Mouse (Mus musculus) lung, embryonic 15.5 days (tissue): ENCODE measurements around the gene Nkain1. TPM values are rescaled to one million over a fixed set of nuclear protein-coding genes. Genes with fewer than 3 reads are reported as not detected.
A peak's percentile ranks its signal among the peaks of the same experiment; 100 is the strongest.

Source experiments
- ATAC-seq: fragments of 200-750 bp; cut with Nextera tagmentation; 2 replicates; pipeline ENCODE4 v1.8.0; 2017; ENCODE audit warnings: moderate number of reproducible peaks, borderline replicate concordance; ENCODE audit not compliant: low FRiP score, low TSS enrichment; ENCODE audit errors: extremely low read depth
- H3K27ac ChIP-seq: fragments of 300-500 bp; sonication (generic); 2 replicates; pipeline ENCODE4 v1.5.1; 2015; ENCODE audit warnings: moderate library complexity, mild to moderate bottlenecking, inconsistent platforms
- H3K27me3 ChIP-seq: fragments of 300-500 bp; sonication (generic); 2 replicates; pipeline ENCODE4 v1.6.1; 2015; ENCODE audit warnings: inconsistent platforms
- H3K36me3 ChIP-seq: fragments of 300-500 bp; sonication (generic); 2 replicates; pipeline ENCODE4 v1.6.1; 2015; ENCODE audit warnings: inconsistent platforms
- H3K4me1 ChIP-seq: fragments of 300-500 bp; sonication (generic); 2 replicates; pipeline ENCODE4 v1.6.1; 2015; ENCODE audit warnings: inconsistent platforms
- H3K4me2 ChIP-seq: fragments of 300-500 bp; sonication (generic); 2 replicates; pipeline ENCODE4 v1.6.1; 2015; ENCODE audit warnings: inconsistent platforms, mild to moderate bottlenecking, moderate library complexity
- H3K4me3 ChIP-seq: fragments of 300-500 bp; sonication (generic); 2 replicates; pipeline ENCODE4 v1.5.1; 2015; ENCODE audit warnings: mild to moderate bottlenecking, inconsistent platforms
- H3K9ac ChIP-seq: fragments of 300-500 bp; sonication (generic); 2 replicates; pipeline ENCODE4 v1.6.1; 2015; ENCODE audit warnings: inconsistent platforms
- H3K9me3 ChIP-seq: fragments of 300-500 bp; sonication (generic); 2 replicates; pipeline ENCODE4 v1.6.1; 2016; ENCODE audit warnings: inconsistent platforms
- WGBS: fragments of 180-500 bp; shearing (Covaris S2); methylation state at CpG from one replicate; pipeline ENCODE4 v1.1.7; 2015; 5-methylcytosine and 5-hydroxymethylcytosine counted together
- polyA plus RNA-seq: library from polyadenylated mRNA; unstranded; fragments of >200 nt; fragmentation: Nextera tagmentation; extraction: Ambion mirVana; gene quantifications from 2 replicates; pipeline ENCODE4 v1.2.1, GENCODE M21; 2015

The Nkain1 gene
- polyA plus RNA-seq, 1 experiment from 2014 or later = 1.3 TPM

DNA sequence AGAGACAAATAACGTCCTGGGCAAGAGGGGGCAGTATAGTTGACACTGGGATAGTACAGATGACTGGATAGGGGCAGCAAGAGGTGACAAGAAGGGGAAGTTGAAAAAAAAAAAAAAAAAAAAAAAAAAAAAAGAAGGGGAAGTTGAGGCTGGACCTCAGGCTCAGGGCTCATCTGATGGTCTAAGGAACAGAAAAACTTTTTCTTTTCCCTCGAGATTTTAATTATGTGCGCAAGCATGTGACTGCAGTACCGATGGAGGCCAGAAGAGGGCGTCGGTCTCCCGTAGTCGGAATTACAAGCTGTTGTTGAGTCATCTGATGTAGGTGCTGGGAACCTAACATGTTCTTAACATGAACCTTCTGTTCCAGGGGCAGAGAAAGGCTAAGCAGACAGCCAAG, 24.8 kb downstream of the Nkain1 start:
- Histone ChIP-seq H3K36me3 (no peaks in the 10 kb centered on the region), H3K27ac (no peak overlapping the region), H3K4me1 (peaks cover 22% of the 10 kb centered on the region), H3K9me3 (no peaks in the 10 kb centered on the region), H3K9ac (no peak overlapping the region), H3K4me3 (no peak overlapping the region), H3K4me2 (no peak overlapping the region), H3K27me3 (no peaks in the 10 kb centered on the region)
- ATAC-seq = no peak
- 80% methylated on average over 8 of the region's 8 CpGs for whole genome bisulfite sequencing

DNA sequence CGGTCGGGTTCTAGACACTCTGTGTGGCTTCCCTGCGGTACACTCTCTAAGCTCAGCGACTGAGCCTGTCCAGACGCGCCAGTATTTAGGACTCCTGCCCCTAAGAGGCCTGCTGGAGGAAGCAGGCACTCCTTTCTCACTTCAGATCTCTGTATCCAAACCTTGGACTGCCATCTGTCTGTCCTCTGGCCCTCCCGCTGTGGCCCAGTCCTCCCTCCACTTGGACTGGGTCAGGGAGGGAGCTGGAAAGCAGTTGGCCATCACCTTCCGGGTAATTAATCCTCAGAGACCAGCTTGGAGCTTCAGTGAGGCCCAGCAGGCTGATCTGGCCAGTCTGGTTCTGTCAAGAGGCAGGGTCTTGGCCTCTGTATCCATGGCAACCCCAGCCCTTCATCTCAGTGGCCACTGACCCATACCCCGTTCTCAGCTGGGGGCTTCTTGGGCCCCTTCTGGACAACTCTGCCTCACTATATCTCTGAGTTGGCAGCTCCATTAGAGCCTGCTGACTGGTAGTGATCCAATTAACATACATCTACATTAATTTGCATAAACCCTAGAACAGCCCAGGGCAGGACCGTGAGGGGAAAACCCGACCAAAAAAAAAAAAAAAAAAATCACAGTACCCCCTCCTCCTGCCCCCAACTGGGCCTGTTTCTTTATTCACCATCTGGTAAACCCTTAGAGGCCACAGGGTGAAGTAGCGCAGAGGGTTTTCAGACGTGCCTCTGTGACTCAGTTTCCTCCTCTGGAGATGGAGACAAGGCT, 27.0 kb downstream of the Nkain1 start:
- no peak overlapping the region for H3K4me2 ChIP-seq
- H3K9me3 ChIP-seq = no peaks in the 10 kb centered on the region
- H3K4me1 ChIP-seq = peaks cover 9% of the 10 kb centered on the region
- H3K9ac ChIP-seq = no peak overlapping the region
- no peaks in the 10 kb centered on the region for H3K36me3 ChIP-seq
- H3K4me3 ChIP-seq = no peak overlapping the region
- ATAC-seq = no peak
- 16% methylated on average over 13 of the region's 13 CpGs for WGBS
- no peaks in the 10 kb centered on the region for H3K27me3 ChIP-seq
- no peak overlapping the region for H3K27ac ChIP-seq

DNA sequence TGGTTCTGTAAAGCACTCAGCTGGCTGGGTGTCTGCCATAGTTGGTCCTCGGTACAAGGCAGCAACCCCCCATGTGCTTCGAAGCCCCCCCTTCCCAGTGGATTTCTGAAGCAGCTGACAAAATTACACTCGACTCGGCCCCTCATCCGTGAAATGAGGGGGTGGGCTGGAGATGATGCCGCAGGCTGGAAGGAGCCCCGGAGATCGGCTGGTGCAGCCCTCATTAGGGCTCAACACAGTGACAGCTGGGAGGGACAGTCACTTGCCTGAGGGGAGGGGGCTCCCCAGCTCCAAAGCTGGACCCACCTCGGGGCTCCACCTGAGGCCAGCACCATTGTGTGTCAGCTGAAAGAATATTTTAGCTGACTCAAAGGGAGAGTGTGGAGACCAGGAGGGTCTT, 29.6 kb downstream of the Nkain1 start:
- ATAC-seq = no peak
- no peak overlapping the region for H3K27ac ChIP-seq
- H3K4me2 ChIP-seq = no peak overlapping the region
- H3K9ac ChIP-seq = no peak overlapping the region
- 58% methylated on average over 9 of the region's 9 CpGs for WGBS
- no peak overlapping the region for H3K4me3 ChIP-seq
- peaks cover 8% of the 10 kb centered on the region; the same call in 1 of the 2 replicates for H3K4me1 ChIP-seq
- no peaks in the 10 kb centered on the region for H3K27me3 ChIP-seq
- H3K36me3 ChIP-seq = no peaks in the 10 kb centered on the region
- H3K9me3 ChIP-seq = no peaks in the 10 kb centered on the region

DNA sequence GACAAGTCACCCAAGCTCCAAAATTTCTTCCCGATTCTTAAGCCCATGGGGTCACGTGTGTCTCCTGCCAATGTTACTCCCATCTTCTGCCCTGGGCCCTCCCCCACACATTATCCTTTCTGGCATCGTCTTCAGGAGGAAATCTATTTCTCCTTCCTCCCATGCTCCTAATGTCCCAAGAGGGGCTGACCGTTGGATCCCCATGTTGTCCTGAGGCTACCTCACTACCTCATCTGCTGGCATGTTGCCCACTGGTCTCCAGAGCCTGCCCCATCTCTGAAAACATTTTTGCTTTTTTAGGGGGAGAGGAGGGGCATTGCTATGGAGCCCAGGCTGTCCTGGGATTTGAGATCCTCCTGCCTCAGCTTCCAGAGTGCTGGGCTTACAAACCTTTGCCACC, 30.9 kb downstream of the Nkain1 start:
- no peak overlapping the region for H3K4me2 ChIP-seq
- no peak overlapping the region for H3K4me3 ChIP-seq
- no peaks in the 10 kb centered on the region for H3K9me3 ChIP-seq
- H3K27me3 ChIP-seq = no peaks in the 10 kb centered on the region
- H3K9ac ChIP-seq = no peak overlapping the region
- peaks cover 8% of the 10 kb centered on the region; the same call in 1 of the 2 replicates for H3K4me1 ChIP-seq
- no peak for ATAC-seq
- WGBS = 73% methylated on average over 4 of the region's 4 CpGs
- H3K27ac ChIP-seq = no peak overlapping the region
- no peaks in the 10 kb centered on the region for H3K36me3 ChIP-seq

DNA sequence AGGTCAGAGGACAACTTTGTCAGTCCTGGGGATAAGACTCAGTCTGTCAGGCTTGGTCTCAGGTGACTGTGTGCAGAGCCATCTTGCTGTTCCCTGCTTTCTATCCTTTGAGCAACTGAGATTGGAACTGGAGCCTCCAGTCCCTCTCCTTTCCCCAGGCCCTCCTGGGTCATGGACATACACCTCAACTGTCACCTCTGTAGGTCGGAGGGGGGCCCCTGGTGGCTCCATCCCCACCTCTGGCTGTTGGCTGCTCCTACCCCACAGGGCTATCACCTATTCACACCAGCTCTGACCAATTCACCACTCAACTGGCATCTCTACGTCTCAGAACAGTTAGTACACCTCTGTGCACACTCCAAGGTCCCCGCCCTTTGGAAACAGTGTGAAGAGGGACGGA, 33.1 kb downstream of the Nkain1 start:
- Histone ChIP-seq H3K4me2 (no peak overlapping the region), H3K27ac (no peak overlapping the region), H3K4me1 (no peaks in the 10 kb centered on the region), H3K36me3 (no peaks in the 10 kb centered on the region), H3K4me3 (no peak overlapping the region), H3K9ac (no peak overlapping the region), H3K9me3 (no peaks in the 10 kb centered on the region), H3K27me3 (no peaks in the 10 kb centered on the region)
- 76% methylated on average over 4 of the region's 4 CpGs for WGBS
- ATAC-seq = no peak

DNA sequence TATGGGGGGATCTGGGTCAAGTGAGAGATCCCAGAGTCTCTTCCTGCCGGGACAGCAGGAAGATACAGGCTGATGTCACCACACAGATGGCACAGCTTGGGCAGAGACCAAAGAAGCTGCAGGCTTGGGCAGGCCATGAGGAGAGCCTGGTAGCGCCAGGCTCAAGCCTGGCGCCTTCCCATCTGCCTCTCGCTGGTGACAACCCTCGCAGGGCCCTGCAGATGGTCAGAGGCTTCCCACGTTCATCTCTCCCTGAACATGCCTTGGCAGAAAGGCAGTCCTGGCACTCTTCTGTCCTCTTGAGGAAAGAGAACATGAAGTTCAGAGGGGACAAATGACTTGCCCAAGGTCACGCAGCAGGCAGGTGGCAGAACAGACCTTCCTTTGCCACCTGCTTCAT, 34.3 kb downstream of the Nkain1 start:
- Histone ChIP-seq H3K4me2 (no peak overlapping the region), H3K27ac (no peak overlapping the region), H3K9me3 (no peaks in the 10 kb centered on the region), H3K4me3 (no peak overlapping the region), H3K9ac (no peak overlapping the region), H3K4me1 (no peaks in the 10 kb centered on the region), H3K27me3 (no peaks in the 10 kb centered on the region), H3K36me3 (no peaks in the 10 kb centered on the region)
- no peak for ATAC-seq
- 84% methylated on average over 7 of the region's 7 CpGs for WGBS

DNA sequence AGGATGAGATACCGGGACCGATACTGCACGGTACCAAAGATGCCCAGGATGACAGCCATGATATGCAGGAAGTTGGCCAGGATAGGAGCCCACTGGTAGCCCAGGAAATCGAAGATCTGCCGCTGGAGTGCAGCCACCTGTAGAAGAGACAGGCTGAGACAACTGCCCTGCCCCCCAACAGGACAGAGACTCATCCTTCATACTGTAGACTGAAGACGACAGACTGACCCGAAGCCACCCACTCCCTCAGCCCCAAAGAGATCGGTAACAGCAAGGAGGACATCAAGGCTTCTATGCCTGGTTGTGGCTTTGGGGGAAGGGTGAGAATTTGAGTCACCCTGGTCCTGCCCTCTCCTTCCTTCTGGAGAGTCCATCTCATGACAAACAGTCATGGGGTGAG, 34.9 kb downstream of the Nkain1 start:
- WGBS = 59% methylated on average over 8 of the region's 8 CpGs
- no peaks in the 10 kb centered on the region for H3K4me1 ChIP-seq
- H3K4me3 ChIP-seq = no peak overlapping the region
- H3K27me3 ChIP-seq = no peaks in the 10 kb centered on the region
- ATAC-seq = no peak
- H3K4me2 ChIP-seq = no peak overlapping the region
- H3K9me3 ChIP-seq = no peaks in the 10 kb centered on the region
- no peaks in the 10 kb centered on the region for H3K36me3 ChIP-seq
- H3K27ac ChIP-seq = no peak overlapping the region
- H3K9ac ChIP-seq = no peak overlapping the region

DNA sequence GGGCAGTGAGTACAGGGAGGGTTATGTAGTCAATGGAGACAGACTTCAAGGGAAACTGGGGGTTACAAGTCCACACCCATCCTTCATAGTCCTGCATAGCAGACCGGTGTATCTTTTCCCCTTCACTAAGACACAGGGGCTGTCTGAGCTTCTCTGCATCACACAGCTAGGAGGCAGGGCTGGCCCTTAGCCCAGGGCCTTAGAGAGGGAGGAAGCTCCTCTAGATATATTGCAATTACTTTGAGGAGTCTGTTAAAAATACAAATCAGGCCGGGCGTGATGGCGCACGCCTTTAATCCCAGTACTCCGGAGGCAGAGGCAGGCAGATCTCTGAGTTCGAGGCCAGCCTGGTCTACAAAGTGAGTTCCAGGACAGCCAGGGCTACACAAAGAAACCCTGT, 36.6 kb downstream of the Nkain1 start:
- Histone ChIP-seq H3K36me3 (no peaks in the 10 kb centered on the region), H3K4me1 (no peaks in the 10 kb centered on the region), H3K4me3 (no peak overlapping the region), H3K27me3 (no peaks in the 10 kb centered on the region), H3K27ac (no peak overlapping the region), H3K9me3 (no peaks in the 10 kb centered on the region), H3K9ac (no peak overlapping the region), H3K4me2 (no peak overlapping the region)
- no peak for ATAC-seq
- 97% methylated on average over 7 of the region's 7 CpGs for WGBS

DNA sequence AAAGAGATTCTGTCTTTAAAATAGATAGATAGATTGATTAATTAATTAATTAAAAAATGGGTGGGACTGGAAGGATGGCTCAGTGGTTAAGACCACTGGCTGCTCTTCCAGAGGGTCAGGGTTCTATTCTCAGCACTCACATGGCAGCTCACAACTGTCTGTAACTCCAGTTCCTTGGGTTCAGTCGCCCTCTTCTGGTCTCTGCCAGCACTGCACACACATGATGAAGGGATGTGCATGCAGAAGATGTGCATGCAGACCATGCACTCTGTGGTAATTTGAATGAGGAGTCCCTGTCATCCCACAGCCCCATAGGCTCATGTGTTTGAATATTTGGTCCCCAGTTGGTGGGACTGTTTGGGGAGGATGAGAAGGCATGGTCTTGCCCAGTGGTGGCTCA, 38.2 kb downstream of the Nkain1 start:
- ATAC-seq = no peak
- WGBS = 42% methylated on average over 1 of the region's 1 CpGs
- no peak overlapping the region for H3K4me2 ChIP-seq
- peaks cover 6% of the 10 kb centered on the region for H3K4me1 ChIP-seq
- H3K9me3 ChIP-seq = no peaks in the 10 kb centered on the region
- no peak overlapping the region for H3K4me3 ChIP-seq
- H3K9ac ChIP-seq = no peak overlapping the region
- no peak overlapping the region for H3K27ac ChIP-seq
- no peaks in the 10 kb centered on the region for H3K36me3 ChIP-seq
- H3K27me3 ChIP-seq = no peaks in the 10 kb centered on the region

DNA sequence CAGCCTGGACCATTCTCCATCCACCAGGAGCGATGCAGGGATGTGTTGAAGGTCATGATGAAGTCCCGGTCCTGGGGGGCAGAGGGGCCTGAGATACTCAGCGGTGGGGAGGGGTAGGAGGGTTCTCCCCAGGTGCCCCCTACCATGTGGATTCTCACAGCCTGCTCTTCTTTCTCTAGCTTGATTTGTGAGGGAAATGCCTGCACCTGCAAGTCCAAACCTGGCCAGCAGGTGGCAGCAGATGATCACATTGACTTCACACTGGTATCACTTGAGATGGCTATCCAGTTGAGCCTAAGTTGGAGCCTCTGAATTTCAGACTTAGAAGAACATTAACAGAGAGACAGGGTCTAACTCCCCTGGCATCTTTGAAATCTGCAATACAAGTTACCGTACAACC, 40.0 kb downstream of the Nkain1 start:
- H3K9ac ChIP-seq = no peak overlapping the region
- no peak overlapping the region for H3K4me3 ChIP-seq
- 30% methylated on average over 4 of the region's 4 CpGs for WGBS
- no peaks in the 10 kb centered on the region for H3K27me3 ChIP-seq
- H3K9me3 ChIP-seq = no peaks in the 10 kb centered on the region
- H3K36me3 ChIP-seq = no peaks in the 10 kb centered on the region
- peaks cover 6% of the 10 kb centered on the region for H3K4me1 ChIP-seq
- H3K4me2 ChIP-seq = no peak overlapping the region
- no peak overlapping the region for H3K27ac ChIP-seq
- ATAC-seq = 0 out of 2 replicates have a peak, but pooled peaks have one; percentile 26

DNA sequence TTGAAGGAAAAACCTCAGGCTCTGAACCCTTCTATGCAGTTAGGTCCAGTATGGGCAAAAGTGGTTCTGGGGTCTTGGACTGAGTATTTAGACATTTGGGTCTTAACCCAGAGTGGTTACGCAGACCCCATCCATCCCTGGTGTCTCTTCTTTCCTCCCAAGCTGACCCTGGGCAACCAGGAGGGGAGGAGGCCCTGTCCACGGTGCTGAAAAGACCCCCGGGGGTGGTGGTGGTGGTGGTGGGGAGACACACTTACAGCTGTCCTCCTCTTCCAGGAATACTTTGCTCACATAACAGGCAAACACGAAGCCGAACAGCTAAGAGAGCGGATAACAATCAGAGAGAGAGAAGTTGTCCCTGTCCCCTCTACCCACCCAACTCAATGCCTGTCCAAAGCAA, 41.6 kb downstream of the Nkain1 start:
- Histone ChIP-seq H3K36me3 (no peaks in the 10 kb centered on the region), H3K27me3 (no peaks in the 10 kb centered on the region), H3K4me3 (no peak overlapping the region), H3K9me3 (no peaks in the 10 kb centered on the region), H3K9ac (no peak overlapping the region), H3K27ac (no peak overlapping the region), H3K4me1 (peaks cover 6% of the 10 kb centered on the region), H3K4me2 (peak overlapping the region; percentile 60; the same call in 1 of the 2 replicates)
- WGBS = 49% methylated on average over 6 of the region's 6 CpGs
- ATAC-seq = no peak

DNA sequence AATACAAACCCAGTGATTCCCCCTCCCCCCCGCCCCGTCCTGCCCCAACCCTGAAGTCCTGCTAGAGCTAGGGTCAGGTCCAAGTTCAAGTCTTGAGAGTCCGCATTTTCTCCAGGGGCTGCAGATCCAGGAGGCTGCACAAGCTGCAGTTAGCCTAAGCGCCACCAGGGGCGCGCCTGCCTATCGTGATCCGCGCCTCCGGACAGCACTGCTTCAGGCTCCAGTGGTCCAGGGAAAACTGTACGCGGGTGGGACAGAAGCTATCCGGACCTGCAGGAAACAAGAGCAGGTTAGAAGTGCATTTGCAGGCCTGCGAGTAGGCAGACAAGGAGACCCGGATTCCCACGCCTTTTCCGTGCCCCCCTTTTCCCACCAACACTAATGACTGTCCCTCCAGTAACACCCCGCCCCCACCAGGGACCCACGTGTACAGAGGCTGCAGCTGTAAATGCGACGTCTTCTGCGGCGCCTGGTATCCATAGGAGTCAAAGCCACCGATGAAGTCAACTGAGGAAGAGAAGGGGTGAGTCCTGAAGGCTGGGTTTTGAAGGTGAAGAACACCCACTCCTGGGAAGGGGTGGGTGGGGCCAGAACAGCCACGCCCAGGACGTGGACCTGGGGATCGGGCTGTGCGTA, 42.2 kb downstream of the Nkain1 start:
- Histone ChIP-seq H3K36me3 (no peaks in the 10 kb centered on the region), H3K4me1 (peaks cover 6% of the 10 kb centered on the region), H3K27ac (no peak overlapping the region), H3K4me2 (peak overlapping the region; percentile 60), H3K9me3 (no peaks in the 10 kb centered on the region), H3K4me3 (peak overlapping the region; percentile 17; the same call in 1 of the 2 replicates), H3K9ac (no peak overlapping the region), H3K27me3 (no peaks in the 10 kb centered on the region)
- ATAC-seq = peak; percentile 46; the same call in 1 of the 2 replicates
- 19% methylated on average over 28 of the region's 28 CpGs for WGBS
